ENCODE assay signal across 8 mouse cellular contexts in the genomic region with DNA sequence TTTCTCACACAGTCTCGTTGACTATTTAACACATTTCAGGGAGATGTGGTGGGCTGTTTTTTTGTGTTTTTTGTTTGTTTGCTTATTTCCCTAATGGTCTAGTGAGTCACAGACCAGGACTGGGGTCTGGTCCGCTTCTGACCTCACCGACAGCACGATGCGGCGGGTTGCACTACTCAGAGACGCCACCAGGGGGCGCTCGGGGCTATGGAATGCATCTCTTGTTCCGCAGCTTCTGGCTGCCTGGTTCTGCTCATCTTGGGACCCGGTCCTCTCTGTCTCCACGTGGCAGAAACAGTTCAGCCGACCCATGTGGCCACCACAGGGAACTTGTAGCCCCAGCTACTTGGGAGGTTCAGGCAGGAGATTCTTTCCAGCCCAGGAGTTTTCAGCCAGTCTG. TPM values are rescaled to one million over a fixed set of nuclear protein-coding genes. Genes with fewer than 3 reads are reported as not detected.
DNase-seq lines count a peak whose midpoint lies in the region; ATAC-seq and TF ChIP-seq lines count a peak whose summit lies in the region.

No protein-coding gene starts in this region.

- peak; percentile 91 for DNase-seq in hindbrain, embryonic 10.5 days (ENCODE audit: low spot score)
- DNase-seq in cerebellum, adult 9-10 months, result peak; percentile 84
- DNase-seq in frontal cortex, postnatal 25 days (ENCODE audit: low spot score in 2 of 2), result peak; percentile 73
- DNase-seq in left cerebral cortex, adult 2 months (ENCODE audit: extremely low spot score in 1 of 2, low spot score in 2 of 2), result peak; percentile 77 to 85
- peak; percentile 78 to 89 for DNase-seq in spleen, postnatal 10 days (ENCODE audit: low spot score in 2 of 2)

- H3K27ac ChIP-seq in hindbrain, embryonic 10.5 days, result peak overlapping the region; percentile 54
- H3K27ac ChIP-seq in hindbrain, embryonic 12.5 days, result no peak overlapping the region
- H3K27ac ChIP-seq in hindbrain, embryonic 16.5 days (ENCODE audit: low read depth, low read length), result no peak overlapping the region
- H3K27ac ChIP-seq in left cerebral cortex, adult 2 months, result no peak overlapping the region

- intact Hi-C loops in left cerebral cortex, adult 2 months (cut with DNase I), result loop anchor here (1.0 to 2.0 kb wide), 2 partner anchors 105 to 289 kb away; no protein-coding TSS in a partner anchor

- peaks cover 10% of the 10 kb centered on the region; the same call in 1 of the 2 replicates for H3K27me3 ChIP-seq in hindbrain, embryonic 10.5 days (ENCODE audit: insufficient read depth, poor library complexity, severe bottlenecking)
- peaks cover 6% of the 10 kb centered on the region; the same call in 1 of the 2 replicates for H3K27me3 ChIP-seq in hindbrain, embryonic 12.5 days
- peaks cover 2% of the 10 kb centered on the region; the same call in 1 of the 2 replicates for H3K27me3 ChIP-seq in hindbrain, embryonic 16.5 days (replicated peaks; ENCODE audit: control insufficient read depth, insufficient read depth, low read length)

- no peak overlapping the region for H3K9ac ChIP-seq in hindbrain, embryonic 12.5 days
- no peak overlapping the region for H3K9ac ChIP-seq in hindbrain, embryonic 16.5 days (ENCODE audit: low read depth, low read length)

- H3K4me1 ChIP-seq in hindbrain, embryonic 10.5 days (replicated peaks), result peaks cover 14% of the 10 kb centered on the region
- H3K4me1 ChIP-seq in hindbrain, embryonic 12.5 days, result peaks cover 1% of the 10 kb centered on the region
- H3K4me1 ChIP-seq in hindbrain, embryonic 16.5 days (ENCODE audit: control insufficient read depth, insufficient read depth, low read depth, low read length), result peaks cover 5% of the 10 kb centered on the region

- H3K9me3 ChIP-seq in hindbrain, embryonic 10.5 days, result no peaks in the 10 kb centered on the region
- no peaks in the 10 kb centered on the region for H3K9me3 ChIP-seq in hindbrain, embryonic 12.5 days (replicated peaks)
- H3K9me3 ChIP-seq in hindbrain, embryonic 16.5 days (ENCODE audit: control insufficient read depth, low read length), result no peaks in the 10 kb centered on the region

- H3K4me2 ChIP-seq in hindbrain, embryonic 12.5 days (replicated peaks), result no peak overlapping the region
- H3K4me2 ChIP-seq in hindbrain, embryonic 16.5 days (ENCODE audit: low read length), result no peak overlapping the region

- WGBS in hindbrain, embryonic 10.5 days, result under 1% methylated on average over 13 of the region's 13 CpGs
- WGBS in hindbrain, embryonic 12.5 days, result under 1% methylated on average over 13 of the region's 13 CpGs
- WGBS in hindbrain, embryonic 16.5 days, result 2% methylated on average over 13 of the region's 13 CpGs

- ATAC-seq in hindbrain, embryonic 12.5 days (ENCODE audit: low FRiP score), result no peak
- ATAC-seq in hindbrain, embryonic 16.5 days, result peak; percentile 57
- peak; percentile 37 for ATAC-seq in megakaryocyte-erythroid progenitor cell, adult 5-6 weeks (replicated peaks; ENCODE audit: low FRiP score, low TSS enrichment, poor library complexity, severe bottlenecking)

- no peaks in the 10 kb centered on the region for H3K36me3 ChIP-seq in hindbrain, embryonic 10.5 days
- no peaks in the 10 kb centered on the region for H3K36me3 ChIP-seq in hindbrain, embryonic 12.5 days
- H3K36me3 ChIP-seq in hindbrain, embryonic 16.5 days (ENCODE audit: control insufficient read depth, insufficient read depth, low read length), result no peaks in the 10 kb centered on the region

- peak; percentile 98 for TF ChIP-seq CTCF in left cerebral cortex, adult 2 months (IDR thresholded peaks at IDR 0.05)

- H3K4me3 ChIP-seq in hindbrain, embryonic 10.5 days, result no peak overlapping the region
- no peak overlapping the region for H3K4me3 ChIP-seq in hindbrain, embryonic 12.5 days
- H3K4me3 ChIP-seq in hindbrain, embryonic 16.5 days (ENCODE audit: low read length), result no peak overlapping the region
- H3K4me3 ChIP-seq in left cerebral cortex, adult 2 months, result no peak overlapping the region

RNA-seq across cellular contexts. Expression of a gene that starts 42.8 kb away (rescaled TPM):
- 57.0 and 58.2 TPM in 2 replicates for polyA plus RNA-seq in hindbrain, embryonic 10.5 days (2016; fragmentation: Nextera tagmentation; extraction: Ambion mirVana)
- 76.2 and 77.6 TPM in 2 replicates for polyA plus RNA-seq in hindbrain, embryonic 12.5 days (2016; fragmentation: Nextera tagmentation; extraction: Ambion mirVana)
- 53.9 and 63.4 TPM in 2 replicates for polyA plus RNA-seq in hindbrain, embryonic 16.5 days (2015; fragmentation: Nextera tagmentation; extraction: Ambion mirVana)
- total RNA-seq in left cerebral cortex, adult 2 months (2021), result 100 to 1,000 TPM; 198 to 229 TPM
- 13.5 and 14.4 TPM in 2 replicates for total RNA-seq in megakaryocyte-erythroid progenitor cell, adult 5-6 weeks (2014; fragmentation: Nextera tagmentation)
- 6.7 and 10.6 TPM in 2 replicates for total RNA-seq in megakaryocyte-erythroid progenitor cell, adult 5-6 weeks (2017)
